ENCODE assay signal across 29 mouse cellular contexts in the genomic region with DNA sequence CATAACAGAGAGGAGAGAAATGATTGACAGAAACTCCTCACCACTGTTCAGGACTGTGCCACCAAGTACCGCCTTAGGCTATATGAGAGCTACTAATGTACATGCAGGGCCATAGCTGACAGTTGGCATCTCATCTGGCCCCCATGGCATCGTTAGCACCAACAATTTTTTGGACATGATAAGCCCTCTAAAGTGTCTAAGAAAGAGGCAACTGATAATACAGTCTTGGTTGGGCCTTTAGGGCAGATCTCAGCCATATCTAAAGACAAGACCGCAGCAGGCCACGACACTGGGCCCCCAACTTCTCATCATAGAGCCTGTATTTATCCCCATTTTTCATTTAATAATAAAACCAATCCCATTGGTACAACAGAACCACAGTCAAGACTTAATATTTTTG.
DNase-seq lines count a peak whose midpoint lies in the region; ATAC-seq lines count a peak whose summit lies in the region.
"Had no signal": no experiment of that assay in that cellular context is flagged by ENCODE, and none has a peak within 500 bp of the region (broad histone marks: within the 10 kb centered on the region; RNA-seq: fewer than 3 reads in every experiment).

No protein-coding gene starts in this region.

- no peak overlapping the region for H3K4me3 ChIP-seq in heart, embryonic 10.5 days
- H3K4me3 ChIP-seq in heart, embryonic 12.5 days = no peak overlapping the region
- H3K4me3 ChIP-seq in liver, embryonic 12.5 days = no peak overlapping the region
- H3K4me3 ChIP-seq in liver, embryonic 15.5 days (replicated peaks) = no peak overlapping the region
- no peak overlapping the region for H3K4me3 ChIP-seq in hindbrain, embryonic 11.5 days (ENCODE audit: low read depth, low read length)
- H3K4me3 ChIP-seq: embryonic facial prominence, embryonic 10.5 days; embryonic facial prominence, embryonic 13.5 days; erythroblast, embryonic 14.5 days; forebrain, embryonic 12.5 days; forebrain, embryonic 15.5 days; heart, adult 2 months; heart, embryonic 15.5 days; hindbrain, embryonic 10.5 days had no signal

- no peak overlapping the region for H3K4me2 ChIP-seq in heart, embryonic 12.5 days
- no peak overlapping the region for H3K4me2 ChIP-seq in liver, embryonic 12.5 days
- no peak overlapping the region for H3K4me2 ChIP-seq in liver, embryonic 15.5 days
- no peak overlapping the region for H3K4me2 ChIP-seq in hindbrain, embryonic 11.5 days (replicated peaks; ENCODE audit: low read depth, low read length)
- H3K4me2 ChIP-seq: embryonic facial prominence, embryonic 13.5 days; forebrain, embryonic 12.5 days; forebrain, embryonic 15.5 days; heart, embryonic 11.5 days; heart, embryonic 15.5 days; hindbrain, embryonic 14.5 days had no signal

- no peaks in the 10 kb centered on the region for H3K9me3 ChIP-seq in heart, embryonic 10.5 days
- no peaks in the 10 kb centered on the region for H3K9me3 ChIP-seq in heart, embryonic 12.5 days (replicated peaks)
- no peaks in the 10 kb centered on the region for H3K9me3 ChIP-seq in liver, embryonic 12.5 days (replicated peaks)
- no peaks in the 10 kb centered on the region for H3K9me3 ChIP-seq in liver, embryonic 15.5 days (replicated peaks)
- H3K9me3 ChIP-seq in hindbrain, embryonic 11.5 days (ENCODE audit: control insufficient read depth, low read length) = no peaks in the 10 kb centered on the region
- H3K9me3 ChIP-seq: embryonic facial prominence, embryonic 10.5 days; embryonic facial prominence, embryonic 13.5 days; forebrain, embryonic 12.5 days; forebrain, embryonic 15.5 days; heart, embryonic 15.5 days; hindbrain, embryonic 10.5 days had no signal

- WGBS in heart, embryonic 10.5 days = 93% methylated on average over 4 of the region's 4 CpGs
- 81% methylated on average over 4 of the region's 4 CpGs for WGBS in heart, embryonic 12.5 days
- 59% methylated on average over 4 of the region's 4 CpGs for WGBS in liver, embryonic 12.5 days (ENCODE audit: insufficient replicate concordance)
- WGBS in liver, embryonic 15.5 days (ENCODE audit: insufficient replicate concordance) = 48% methylated on average over 4 of the region's 4 CpGs
- 93% methylated on average over 4 of the region's 4 CpGs for WGBS in hindbrain, embryonic 11.5 days

- no peak overlapping the region for H3K27ac ChIP-seq in heart, embryonic 10.5 days
- H3K27ac ChIP-seq in heart, embryonic 12.5 days (ENCODE audit: poor library complexity, severe bottlenecking) = no peak overlapping the region
- H3K27ac ChIP-seq in liver, embryonic 12.5 days = 0 out of 2 replicates have a peak overlapping the region, but pooled peaks have one; percentile 10
- no peak overlapping the region; the same call in 1 of the 2 replicates for H3K27ac ChIP-seq in liver, embryonic 15.5 days (replicated peaks)
- no peak overlapping the region for H3K27ac ChIP-seq in hindbrain, embryonic 11.5 days (ENCODE audit: low read depth, low read length)
- H3K27ac ChIP-seq: embryonic facial prominence, embryonic 10.5 days; embryonic facial prominence, embryonic 13.5 days; forebrain, embryonic 12.5 days; forebrain, embryonic 15.5 days; heart, adult 2 months; heart, embryonic 15.5 days; hindbrain, embryonic 10.5 days; hindbrain, embryonic 14.5 days had no signal

- no peaks in the 10 kb centered on the region for H3K27me3 ChIP-seq in heart, embryonic 10.5 days (ENCODE audit: insufficient read depth, poor library complexity, severe bottlenecking)
- H3K27me3 ChIP-seq in heart, embryonic 12.5 days (replicated peaks) = no peaks in the 10 kb centered on the region
- no peaks in the 10 kb centered on the region for H3K27me3 ChIP-seq in liver, embryonic 12.5 days (replicated peaks)
- H3K27me3 ChIP-seq in liver, embryonic 15.5 days = no peaks in the 10 kb centered on the region
- H3K27me3 ChIP-seq in hindbrain, embryonic 11.5 days (ENCODE audit: control insufficient read depth, insufficient read depth, low read length) = no peaks in the 10 kb centered on the region
- H3K27me3 ChIP-seq: embryonic facial prominence, embryonic 13.5 days; forebrain, embryonic 12.5 days; forebrain, embryonic 15.5 days; heart, embryonic 15.5 days had no signal

- no peaks in the 10 kb centered on the region for H3K4me1 ChIP-seq in heart, embryonic 10.5 days
- H3K4me1 ChIP-seq in heart, embryonic 12.5 days (replicated peaks) = no peaks in the 10 kb centered on the region
- H3K4me1 ChIP-seq in liver, embryonic 12.5 days = peaks cover 32% of the 10 kb centered on the region
- H3K4me1 ChIP-seq in liver, embryonic 15.5 days (replicated peaks) = peaks cover 34% of the 10 kb centered on the region
- no peaks in the 10 kb centered on the region for H3K4me1 ChIP-seq in hindbrain, embryonic 11.5 days (replicated peaks; ENCODE audit: control insufficient read depth, insufficient read depth, low read length)
- H3K4me1 ChIP-seq: embryonic facial prominence, embryonic 13.5 days; forebrain, embryonic 12.5 days; forebrain, embryonic 15.5 days; heart, embryonic 15.5 days; hindbrain, embryonic 10.5 days had no signal

- no peak overlapping the region for H3K9ac ChIP-seq in heart, embryonic 12.5 days
- no peak overlapping the region for H3K9ac ChIP-seq in liver, embryonic 12.5 days
- H3K9ac ChIP-seq in liver, embryonic 15.5 days = no peak overlapping the region
- no peak overlapping the region for H3K9ac ChIP-seq in hindbrain, embryonic 11.5 days (ENCODE audit: low read depth, low read length)
- H3K9ac ChIP-seq: embryonic facial prominence, embryonic 13.5 days; forebrain, embryonic 12.5 days; forebrain, embryonic 15.5 days; heart, embryonic 15.5 days; hindbrain, embryonic 14.5 days had no signal

- no peaks in the 10 kb centered on the region for H3K36me3 ChIP-seq in heart, embryonic 10.5 days
- no peaks in the 10 kb centered on the region for H3K36me3 ChIP-seq in heart, embryonic 12.5 days
- H3K36me3 ChIP-seq in liver, embryonic 12.5 days = no peaks in the 10 kb centered on the region
- H3K36me3 ChIP-seq in liver, embryonic 15.5 days (replicated peaks) = no peaks in the 10 kb centered on the region
- no peaks in the 10 kb centered on the region for H3K36me3 ChIP-seq in hindbrain, embryonic 11.5 days (ENCODE audit: control insufficient read depth, insufficient read depth, low read length)
- H3K36me3 ChIP-seq: embryonic facial prominence, embryonic 10.5 days; embryonic facial prominence, embryonic 13.5 days; forebrain, embryonic 12.5 days; forebrain, embryonic 15.5 days; heart, embryonic 15.5 days; hindbrain, embryonic 10.5 days had no signal

- no peak for ATAC-seq in heart, embryonic 12.5 days (ENCODE audit: insufficient number of reproducible peaks, low FRiP score)
- peak; percentile 61 for ATAC-seq in liver, embryonic 12.5 days
- peak; percentile 62 for ATAC-seq in liver, embryonic 15.5 days (ENCODE audit: insufficient read depth)
- ATAC-seq in megakaryocyte progenitor cell, adult 5-6 weeks (replicated peaks; ENCODE audit: poor library complexity) = peak; percentile 47
- no peak for ATAC-seq in frontal cortex, adult (ENCODE audit: low TSS enrichment)
- no peak for ATAC-seq in hindbrain, embryonic 11.5 days (ENCODE audit: low FRiP score)
- ATAC-seq: activated CD4-positive, CD25-positive, alpha-beta regulatory T cell, adult 4 months; forebrain, embryonic 15.5 days had no signal

- DNase-seq in heart, embryonic 10.5 days (ENCODE audit: low spot score) = peak; percentile 39
- no peak for DNase-seq in adipocyte (ENCODE audit: low spot score)
- no peak for DNase-seq in hindbrain, embryonic 11.5 days (ENCODE audit: low spot score)
- DNase-seq: adrenal gland, postnatal 10 days; cerebellum, adult 11 months; cerebellum, adult 2 months; cerebellum, adult 9-11 months; cerebellum, postnatal 36 days; embryo, embryonic 11 days; gastrocnemius, postnatal 10 days; gastrocnemius, postnatal 36 days; heart, adult 2 months; heart, postnatal 10 days; heart, postnatal 36 days had no signal

Comparison
In these comparisons a context has a peak if more than half of its experiments do, and no peak if none do; other contexts are left out.
1. ATAC-seq: peak in liver, embryonic 12.5 days (single experiment), liver, embryonic 15.5 days (single experiment) and megakaryocyte progenitor cell, adult 5-6 weeks (single experiment); none in heart, embryonic 12.5 days (single experiment), frontal cortex, adult (single experiment) and hindbrain, embryonic 11.5 days (single experiment).